Mouse (Mus musculus) skeletal muscle tissue, adult 2 months (tissue): ENCODE measurements at regions not wholly inside any gene's neighbourhood (a gene's known extent, or its start where the extent isn't known, plus 50 kb on each side); places are given as distances from the start of the nearest gene placed in this dataset.

Experiments
- DNase-seq: peaks from one replicate; pipeline ENCODE4 v3.0.0-alpha.2; 2012; ENCODE audit warnings: low read depth, low spot score

DNA sequence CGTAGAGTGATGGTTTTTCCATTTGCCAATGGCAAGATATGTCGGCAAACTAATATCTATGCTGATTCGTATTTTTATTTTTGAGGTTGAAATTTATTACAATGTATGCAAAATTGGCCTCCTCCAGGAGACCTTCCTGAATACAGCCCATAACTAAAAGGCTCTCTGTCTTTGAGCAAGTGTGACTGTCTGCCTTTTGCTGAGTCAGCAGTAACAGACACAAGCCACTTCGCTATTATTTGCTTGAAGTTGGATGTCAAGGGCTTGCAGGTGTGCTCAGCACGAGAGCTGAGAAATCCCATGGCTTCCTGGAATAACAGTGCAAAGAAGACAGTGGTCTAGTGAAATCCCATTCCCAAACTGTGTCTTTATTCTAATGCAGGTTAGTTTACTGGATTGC, 56.9 kb downstream of the Dmrt2 start:
- no peak for DNase-seq

DNA sequence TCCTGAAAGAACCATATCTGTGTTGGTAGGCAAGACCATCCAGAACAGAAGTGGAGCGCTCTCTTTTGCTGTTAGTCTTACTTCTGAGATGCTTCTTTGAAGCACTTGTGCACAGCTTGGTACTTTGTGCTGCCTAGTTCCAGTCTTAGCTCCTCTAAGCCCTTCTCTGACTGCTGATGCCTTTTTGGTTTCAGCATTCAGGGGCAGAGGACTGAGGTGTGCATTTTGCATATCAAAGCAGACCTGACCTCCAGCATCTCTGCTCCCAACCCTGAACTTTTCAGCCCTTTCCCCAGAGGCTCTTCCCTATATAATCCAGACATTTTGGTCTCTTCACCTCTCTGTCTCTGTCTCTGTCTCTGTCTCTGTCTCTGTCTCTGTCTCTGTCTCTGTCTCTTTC, 57.4 kb downstream of the Dmrt2 start:
- DNase-seq = no peak

DNA sequence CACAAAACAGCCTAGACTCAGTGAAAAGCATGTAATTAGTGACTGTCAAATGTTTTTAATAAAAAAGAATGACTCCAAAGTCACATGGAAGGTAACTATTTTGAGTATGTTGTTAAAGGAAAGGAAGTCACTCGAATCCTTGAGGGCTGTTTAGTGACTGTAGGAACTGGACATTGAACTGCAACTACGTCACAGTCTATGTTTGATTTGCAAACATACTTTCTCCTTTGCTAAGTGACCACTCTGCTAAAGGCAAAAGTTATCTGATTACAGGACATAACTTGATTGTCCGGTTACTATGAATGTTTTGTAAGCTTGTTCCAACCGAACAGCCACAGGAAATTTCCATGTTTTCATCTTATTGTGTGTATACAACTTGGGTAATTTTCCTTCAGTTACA, 106.2 kb downstream of the Dmrt2 start:
- DNase-seq = no peak

DNA sequence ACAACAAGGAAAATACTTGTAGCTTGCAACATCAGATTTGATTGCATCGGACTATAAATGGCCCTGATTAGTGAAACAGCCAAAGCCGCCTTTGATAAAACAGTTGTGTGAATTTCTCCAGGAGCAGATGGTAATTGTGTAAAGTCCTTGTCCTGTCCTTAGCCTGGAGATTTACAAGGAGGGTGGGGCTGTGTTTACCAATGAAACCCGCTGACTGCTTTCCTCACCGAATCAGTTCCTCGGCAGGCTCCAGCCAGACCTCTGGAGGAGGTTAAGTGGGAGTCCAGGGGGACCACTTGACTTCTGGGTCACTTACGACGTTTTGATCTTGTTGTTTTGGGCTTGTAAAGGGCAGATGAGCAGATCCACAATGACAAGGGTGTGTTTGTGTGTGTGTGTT, 107.1 kb downstream of the Dmrt2 start:
- no peak for DNase-seq

DNA sequence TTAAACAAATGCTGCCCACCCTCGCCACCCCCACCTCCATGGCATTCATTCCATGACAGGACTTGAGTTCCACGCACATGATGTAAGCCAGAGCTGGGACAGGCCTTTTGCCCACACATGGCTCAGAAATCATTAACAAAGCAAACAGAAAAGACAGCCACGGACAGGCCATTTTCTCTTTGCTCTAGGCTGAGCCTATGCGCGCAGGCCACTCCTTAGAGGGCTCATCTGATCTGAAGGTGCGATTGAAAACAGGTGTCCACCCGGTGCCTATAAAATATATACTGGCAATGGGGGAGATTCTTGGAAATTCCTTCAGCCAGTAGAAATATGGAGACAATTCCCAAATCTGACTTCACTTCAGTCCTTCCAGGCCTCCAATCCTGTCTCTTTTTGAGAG, 109.1 kb downstream of the Dmrt2 start:
- no peak for DNase-seq

DNA sequence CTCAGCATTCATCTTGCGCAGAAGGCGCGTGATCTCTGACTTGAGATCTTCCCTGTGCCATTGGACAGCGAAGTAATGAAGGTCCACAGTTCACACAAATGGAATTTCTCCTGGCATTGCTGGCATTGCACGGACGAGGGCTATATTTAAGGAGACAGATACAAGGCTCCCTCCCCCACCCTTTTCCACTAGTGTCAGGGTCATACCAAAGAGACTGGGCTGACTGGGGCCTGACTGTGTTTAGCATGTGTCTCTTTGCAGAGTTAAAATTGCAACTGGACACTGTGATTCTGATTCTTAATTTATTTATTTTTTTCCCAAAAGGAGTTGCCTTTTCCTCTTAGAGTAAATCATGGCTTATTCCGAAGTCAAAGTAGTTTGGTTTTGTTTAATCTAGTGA, 130.5 kb downstream of the Dmrt2 start:
- no peak for DNase-seq

DNA sequence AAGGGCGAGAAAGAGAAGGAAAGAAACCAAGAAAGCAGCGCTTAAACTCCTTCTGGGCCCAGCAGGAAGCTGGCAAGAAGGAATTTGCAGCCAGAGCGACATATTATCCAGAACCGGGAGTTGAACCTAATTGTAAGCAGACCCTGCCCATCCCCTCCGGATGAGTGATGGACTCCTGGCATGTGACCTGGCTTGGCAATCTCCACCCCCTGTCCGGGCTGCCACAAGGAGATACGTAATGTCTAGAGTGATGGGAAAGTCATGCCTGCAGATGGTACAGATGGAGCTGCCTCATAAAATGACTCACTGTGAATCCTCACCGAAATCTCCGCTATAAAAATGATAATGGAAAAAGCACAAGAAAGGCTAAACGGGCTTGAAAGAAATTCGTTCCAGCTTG, 133.1 kb downstream of the Dmrt2 start:
- DNase-seq = peak; percentile 4

DNA sequence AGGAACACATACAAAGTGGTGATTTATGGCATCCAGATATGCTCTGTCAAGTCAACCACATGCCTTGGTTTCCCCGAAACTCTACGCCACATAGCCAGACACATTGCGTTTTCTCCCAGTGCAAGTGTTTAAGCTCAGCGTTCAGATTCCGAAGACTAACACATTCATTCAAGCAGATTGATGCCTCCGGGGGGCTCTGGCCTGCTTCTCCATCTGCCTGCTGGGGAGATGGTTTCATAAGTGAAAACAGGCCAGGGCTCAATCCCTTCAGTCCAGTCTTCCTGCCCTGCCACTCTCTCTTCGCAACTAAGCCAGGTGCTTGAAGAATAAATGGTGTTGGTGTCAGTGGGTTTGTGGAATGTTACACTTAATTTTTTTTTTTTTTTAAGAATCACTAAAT, 141.4 kb downstream of the Dmrt2 start:
- no peak for DNase-seq

DNA sequence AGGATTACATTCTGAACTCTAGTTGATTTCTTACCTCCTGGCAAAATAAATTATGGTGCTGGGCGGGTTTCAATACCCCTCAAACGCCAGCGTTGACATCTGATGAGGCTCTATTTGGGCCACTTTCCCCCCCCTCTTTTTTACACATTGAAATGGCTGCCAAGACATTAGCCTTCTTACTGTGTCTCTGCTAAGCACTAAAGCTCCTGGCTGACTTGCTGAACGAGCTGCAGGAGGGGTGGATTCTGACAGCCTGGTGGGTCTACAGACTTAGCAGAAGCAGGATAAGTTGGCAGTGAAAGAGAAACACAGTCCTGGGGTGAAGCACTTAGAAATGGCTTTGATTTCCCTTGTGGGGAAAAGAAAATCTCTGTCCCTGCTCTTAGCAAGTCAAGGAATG, 172.9 kb downstream of the Dmrt2 start:
- no peak for DNase-seq

DNA sequence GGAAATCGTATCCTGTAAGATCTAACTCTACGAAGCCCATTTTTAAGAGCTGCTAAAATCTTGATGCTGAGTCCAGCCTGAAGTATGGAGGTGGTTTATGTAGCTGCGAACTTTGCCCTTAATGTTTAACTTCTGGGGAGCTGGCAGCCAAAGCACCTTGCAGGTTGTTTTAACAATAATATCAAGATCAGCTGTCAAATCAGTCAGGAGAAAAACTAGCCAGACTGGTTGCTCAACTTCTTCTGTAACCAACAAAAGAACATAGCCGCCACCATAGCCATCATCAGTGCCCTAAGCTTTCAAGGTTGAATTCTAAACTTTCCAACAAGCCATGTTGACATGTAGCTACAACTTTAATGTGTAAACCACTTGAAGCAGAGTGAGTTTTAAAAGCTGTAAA, 184.1 kb downstream of the Dmrt2 start:
- DNase-seq = no peak

DNA sequence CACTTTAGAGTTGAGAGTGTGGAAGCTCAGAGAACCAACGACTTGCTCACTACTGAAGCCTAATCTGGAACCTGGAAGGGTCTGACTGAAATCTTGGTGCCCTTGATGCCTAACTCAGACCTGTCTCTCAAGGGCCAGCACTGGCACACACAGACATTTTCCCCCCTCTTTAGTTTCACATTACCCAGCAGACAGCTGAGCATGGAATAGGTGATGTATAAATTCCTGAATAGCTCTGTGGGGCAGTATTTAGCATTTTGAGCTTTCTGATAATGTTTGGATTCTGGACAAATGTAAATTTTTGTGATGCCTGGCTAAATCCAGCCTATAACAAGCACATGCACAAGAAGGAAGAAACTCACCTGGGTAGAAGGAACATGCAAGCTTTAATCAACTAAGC, 191.1 kb downstream of the Dmrt2 start:
- no peak for DNase-seq

DNA sequence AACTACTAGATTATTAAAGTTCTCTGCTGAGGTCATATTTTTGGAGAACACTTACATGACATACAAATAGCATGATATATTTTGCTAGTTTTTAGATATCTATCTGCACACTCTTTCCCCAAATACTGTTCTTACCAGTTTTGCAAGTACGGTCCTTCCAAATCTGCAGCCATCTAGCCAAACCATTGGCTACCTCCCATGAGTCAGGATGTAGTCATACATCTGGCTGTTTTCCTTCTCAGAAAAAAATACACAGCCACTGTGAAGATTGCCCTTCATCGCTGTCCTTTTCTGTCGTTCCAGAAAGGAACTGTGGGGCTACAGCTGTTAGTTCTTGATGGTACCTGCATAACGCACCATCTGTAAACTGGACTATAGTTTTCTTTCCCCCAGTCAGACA, 234.5 kb downstream of the Dmrt2 start:
- DNase-seq = peak; percentile 58

DNA sequence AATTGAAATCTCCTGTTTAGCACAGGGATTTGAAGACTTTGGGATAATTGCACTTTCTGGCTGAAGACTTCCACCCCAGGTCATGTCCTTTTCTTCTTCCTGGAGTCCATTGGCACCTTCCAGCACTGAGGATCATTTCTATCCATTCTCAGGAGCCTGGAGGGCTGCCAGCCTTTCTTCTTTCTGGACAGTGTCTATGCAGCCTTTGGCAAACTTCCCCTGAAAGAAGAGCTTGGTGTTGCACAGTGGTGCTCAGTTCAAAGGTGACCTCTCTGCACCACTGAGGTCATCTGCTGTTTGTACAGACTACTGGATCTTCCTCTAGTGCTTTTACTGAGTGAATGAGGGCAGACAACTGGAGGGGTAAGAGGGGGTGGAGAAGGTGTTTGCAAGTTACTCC, 249.8 kb downstream of the Dmrt2 start:
- peak; percentile 67 for DNase-seq

DNA sequence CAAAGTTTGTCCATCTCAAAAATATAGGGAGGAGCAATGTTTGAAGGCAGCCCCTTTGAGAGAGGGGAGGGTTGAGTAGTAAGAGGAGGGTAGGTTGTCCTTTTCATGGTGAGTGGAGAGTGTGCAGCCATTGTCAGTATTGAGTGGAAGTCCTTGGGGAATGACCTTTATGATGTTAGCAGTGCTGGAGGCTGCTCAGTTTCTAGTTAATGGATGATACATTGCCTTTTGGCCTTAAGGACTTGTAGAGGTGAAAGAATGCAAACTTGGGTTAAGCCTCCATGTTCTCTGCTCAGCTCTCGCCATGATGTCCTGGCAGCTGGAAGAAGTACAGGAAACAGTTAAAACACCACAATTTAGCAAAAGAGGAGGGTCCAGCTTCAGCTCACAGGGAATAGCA, 250.6 kb downstream of the Dmrt2 start:
- no peak for DNase-seq

DNA sequence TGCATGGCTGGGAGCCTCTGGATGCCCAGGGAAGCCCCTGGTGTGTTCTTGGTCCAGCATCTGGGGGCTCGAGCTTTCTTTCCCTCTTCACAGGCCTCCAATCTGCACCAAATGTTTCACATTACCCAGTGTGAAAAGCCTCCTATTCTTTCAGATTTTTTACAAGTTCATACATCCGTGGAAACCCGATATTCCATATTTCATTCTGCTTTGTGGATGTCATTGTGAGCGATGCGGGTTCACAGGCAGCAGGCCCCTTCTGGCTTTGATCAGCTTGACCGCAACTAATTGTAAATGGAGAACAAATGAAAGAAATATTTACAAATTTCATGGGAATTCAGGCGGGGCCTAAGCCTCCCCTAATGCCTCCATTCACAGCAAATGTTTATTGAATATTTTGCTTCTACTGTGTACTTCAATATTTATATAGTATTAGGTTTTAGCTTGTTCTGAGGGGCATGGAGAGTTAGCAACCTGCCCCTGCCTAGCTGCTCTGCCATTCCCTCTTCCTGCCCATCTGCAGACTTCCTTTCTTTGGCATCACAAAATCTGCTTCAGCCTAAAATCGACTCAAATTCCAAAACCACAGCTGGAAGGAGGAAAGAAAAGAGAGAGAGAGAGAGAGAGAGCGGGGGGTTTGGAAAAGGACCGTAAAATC, 251.6 kb downstream of the Dmrt2 start:
- DNase-seq = no peak

DNA sequence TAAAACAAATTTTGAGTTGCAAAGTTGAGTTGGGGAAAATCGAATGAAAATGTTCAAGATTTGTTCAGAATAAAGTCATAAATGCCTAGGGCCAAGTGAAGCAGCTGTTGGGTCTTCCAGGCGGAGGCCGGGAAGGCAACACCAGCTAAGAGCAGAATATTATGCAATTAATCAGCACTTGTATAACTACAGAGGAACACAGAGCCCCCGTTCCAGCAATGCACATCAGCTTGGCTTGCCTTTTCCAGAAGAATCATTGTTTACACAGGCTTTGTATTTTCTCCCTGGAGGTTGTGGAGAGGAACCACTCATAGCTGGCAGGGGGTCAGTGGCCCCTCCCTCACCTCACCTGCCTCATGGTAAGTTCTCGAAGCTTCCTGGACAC, 252.2 kb downstream of the Dmrt2 start:
- peak; percentile 68 for DNase-seq

DNA sequence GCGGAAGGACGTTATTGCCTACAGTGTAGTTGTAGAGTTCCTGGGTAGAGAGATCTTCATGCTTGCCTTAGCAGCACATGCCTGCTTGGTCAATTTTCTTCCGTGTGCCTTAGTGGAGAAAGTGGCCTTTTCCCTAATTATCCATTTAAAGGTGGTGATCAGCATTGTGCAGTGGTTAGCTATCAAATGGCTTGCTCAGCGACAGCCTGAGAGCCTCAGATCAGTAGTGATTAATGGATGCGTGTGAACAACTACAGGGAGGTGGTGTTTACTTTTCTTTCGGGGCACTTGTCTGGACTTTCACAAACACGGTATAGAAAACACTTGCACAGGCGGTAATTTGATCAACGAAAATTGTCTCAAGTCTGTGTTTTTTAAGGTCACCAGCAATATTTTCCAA, 255.0 kb downstream of the Dmrt2 start:
- no peak for DNase-seq

DNA sequence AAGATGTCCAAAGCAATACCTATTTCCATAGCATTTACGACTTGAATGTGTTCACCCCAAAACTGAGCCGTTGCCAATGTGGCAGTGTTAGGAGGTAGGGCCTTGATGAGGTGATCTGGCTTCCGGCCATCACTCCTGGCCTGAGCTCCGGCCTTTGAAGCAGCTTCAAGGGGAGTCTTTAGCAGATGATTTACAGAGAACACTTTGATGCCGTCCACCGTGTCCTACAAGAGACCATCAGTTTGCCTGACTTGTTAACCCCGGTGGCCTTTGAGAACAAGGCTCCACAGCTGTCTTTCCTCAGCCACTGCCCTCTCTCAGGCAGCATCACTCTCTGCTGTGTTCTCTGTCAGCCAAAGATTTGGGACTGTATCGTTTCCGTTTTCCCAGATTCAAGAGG, 265.1 kb downstream of the Dmrt2 start:
- no peak for DNase-seq

DNA sequence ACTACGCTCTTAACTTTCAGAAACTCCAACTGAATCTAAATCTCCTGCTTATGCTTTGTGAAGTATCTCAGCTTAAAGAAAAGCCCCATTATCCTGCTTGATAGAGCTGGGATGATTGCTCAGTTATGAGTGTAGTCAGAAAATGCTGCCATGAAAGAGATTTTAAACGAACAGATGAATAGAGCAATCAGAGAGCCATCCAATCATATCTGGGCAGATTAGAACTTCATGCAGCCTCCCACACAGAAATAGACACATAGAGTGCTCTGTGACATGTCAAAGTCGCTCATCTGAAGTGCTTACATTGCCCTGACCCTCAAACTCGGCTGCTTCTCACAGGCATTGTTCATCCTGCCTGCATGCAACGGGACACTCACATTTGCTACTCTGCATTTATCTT, 299.0 kb downstream of the Dmrt2 start:
- no peak for DNase-seq

DNA sequence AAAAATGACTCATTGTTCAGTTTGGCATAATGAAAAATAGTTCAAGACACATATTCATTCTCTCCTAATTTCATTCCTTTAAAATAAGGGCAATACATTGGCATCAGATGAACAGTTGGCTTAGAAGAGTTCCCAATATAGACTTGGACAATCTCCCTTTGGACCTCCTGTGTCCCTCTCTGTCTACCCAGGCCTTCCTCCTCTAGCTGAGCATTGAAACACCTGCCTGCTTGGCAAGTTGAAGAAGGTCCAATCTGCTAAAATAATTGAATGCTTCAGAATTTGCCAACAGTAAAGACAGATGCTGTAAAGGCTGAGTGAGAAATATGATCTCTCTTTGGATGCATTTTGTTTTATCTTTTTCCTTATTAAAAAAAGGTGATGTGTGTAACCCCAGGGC, 303.0 kb downstream of the Dmrt2 start:
- no peak for DNase-seq

DNA sequence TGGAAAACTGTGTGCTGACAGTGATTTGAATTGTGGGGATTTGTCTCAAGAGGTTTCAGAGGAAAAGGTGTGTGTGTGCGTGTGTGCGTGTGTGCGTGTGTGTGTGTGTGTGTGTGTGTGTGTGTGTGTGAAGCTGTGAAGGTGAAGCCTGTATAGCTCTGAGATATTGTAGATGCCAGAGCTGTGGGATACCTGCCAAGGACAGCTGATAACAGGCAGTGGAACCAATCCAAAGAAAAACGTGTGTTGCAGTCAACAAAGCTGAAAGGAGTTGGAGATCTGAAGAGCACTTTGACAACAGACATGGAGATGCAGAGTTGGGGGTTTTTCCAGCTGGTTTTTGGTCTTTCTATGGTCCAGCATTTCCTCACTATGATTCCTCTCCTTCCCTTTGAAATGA, 308.1 kb downstream of the Dmrt2 start:
- DNase-seq = no peak

DNA sequence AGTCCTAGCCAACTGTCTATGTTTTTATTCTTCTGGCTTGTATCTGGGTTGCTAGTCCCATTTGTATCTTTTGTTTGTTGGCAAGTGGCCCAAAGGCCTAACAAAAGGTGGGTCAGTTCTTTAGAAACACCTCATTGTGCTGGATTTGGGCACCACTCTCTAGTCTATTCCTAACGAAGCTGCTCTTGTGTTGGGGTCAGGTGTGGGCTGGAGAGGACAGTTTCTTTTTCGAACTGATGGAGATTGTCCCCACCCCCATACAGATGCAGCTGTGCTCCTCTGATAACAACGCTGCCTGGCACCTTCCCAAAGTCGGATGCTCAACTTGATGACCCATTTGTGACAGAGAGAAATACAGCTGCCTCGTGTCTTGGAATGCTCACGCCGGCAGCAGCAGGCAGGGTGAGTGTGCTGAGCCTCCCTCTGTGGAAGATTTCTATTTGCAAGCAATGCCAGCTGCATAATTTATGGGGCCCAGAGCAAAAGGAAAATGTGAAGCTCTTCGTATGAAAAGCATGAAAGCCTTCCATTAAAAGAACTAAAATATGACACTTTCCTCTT, 342.5 kb downstream of the Dmrt2 start:
- DNase-seq = peak; percentile 31

DNA sequence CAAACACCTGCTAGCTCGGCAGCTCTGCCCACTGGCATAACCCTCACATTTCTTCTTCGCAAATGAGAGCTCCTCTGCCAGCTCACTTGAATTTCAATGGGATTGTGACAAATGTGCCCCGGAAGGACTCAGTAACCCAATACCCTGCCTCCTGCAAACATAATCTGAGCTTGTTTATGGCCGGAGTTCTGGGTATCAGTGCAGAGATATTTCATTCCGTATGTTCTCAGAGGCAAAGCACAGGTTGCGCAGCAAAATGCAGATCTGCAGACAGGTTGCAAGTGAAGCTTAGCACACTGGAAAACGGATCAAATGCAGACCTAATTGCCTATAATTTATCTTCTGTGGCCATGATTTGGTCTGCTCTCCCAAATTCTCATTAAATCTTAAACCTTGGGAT, 348.9 kb downstream of the Dmrt2 start:
- no peak for DNase-seq

DNA sequence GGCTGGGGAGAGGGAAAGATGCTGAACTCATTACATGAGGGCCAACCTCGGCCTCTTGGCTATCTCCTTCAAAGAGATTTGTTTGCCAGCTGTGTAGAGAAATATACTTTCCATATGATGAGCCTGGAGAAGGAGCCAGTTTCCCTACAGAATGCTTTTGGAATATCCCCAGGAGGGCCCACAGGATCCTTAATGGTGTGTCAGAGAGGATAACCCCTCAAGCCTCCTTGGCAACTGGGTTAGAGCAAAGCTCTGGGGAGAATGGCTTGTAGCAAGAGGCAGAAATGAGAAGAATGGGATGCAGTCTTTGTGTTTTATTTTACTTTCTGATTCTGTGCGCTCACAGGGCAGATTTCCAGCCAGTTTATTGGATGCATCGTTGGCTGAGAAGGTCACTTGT, 353.9 kb downstream of the Dmrt2 start:
- peak; percentile 26 for DNase-seq
